Mouse (Mus musculus): ENCODE measurements at regions not wholly inside any gene's neighbourhood (a gene's known extent, or its start where the extent isn't known, plus 50 kb on each side); places are given as distances from the start of the nearest gene placed in this dataset.

DNA sequence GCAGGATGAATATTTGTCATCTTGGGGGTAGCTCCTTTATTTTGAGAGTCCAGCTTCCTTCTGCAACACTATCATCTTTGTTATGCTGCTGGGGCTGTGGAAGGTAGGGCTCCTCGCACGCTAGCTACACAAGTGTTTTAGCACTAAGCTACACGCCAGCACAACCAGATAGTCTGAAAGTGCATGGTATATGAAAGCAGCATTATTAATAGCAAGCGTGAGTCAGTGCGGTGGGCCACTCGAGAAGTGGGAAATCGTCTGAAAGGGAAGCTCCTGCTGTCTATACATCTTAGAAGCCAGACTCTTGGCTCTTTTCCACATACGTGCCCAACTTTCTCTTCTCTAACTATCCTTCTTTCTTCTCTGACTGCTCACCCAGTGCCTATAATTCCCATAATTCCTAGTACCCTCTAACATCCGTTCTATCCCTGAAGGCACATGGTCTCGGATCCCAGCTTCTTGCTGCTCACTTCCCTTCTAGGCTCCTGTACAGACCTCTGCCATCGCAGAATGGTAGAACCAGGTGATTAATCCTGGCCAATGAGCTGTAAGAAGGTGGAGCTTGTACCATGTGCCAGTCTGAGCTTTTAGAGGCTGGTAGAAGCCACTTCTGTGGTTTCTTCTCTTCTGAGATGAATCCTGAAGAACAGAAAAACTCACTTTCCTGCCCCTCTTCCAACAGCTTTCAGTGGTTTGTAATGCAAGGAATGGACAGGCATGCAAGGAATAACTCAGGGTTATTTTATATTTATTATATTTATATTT is 55.5 kb downstream of the E030025P04Rik start:
- DNase-seq (ENCODE audit: low read depth), result no peak

DNA sequence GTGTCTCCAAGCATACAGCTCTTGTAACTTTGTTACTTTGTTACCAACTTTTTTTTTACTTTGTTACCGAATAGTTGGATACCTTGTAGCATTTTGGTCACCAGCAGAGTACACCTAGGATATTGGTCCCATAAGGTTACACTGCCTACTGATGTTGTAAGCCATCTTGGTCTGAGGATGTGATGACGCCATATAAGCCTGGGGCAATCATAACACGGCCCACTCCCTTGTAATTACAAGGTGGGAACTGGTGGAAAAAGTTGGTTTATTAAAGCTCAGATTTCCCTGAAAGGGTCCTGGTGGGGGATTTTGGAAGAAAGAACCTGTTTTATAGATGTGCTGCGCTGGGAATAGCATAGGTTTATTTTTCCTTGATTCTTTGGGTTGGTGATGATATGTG is 62.2 kb downstream of the E030025P04Rik start:
- no peak for DNase-seq (ENCODE audit: low read depth)

DNA sequence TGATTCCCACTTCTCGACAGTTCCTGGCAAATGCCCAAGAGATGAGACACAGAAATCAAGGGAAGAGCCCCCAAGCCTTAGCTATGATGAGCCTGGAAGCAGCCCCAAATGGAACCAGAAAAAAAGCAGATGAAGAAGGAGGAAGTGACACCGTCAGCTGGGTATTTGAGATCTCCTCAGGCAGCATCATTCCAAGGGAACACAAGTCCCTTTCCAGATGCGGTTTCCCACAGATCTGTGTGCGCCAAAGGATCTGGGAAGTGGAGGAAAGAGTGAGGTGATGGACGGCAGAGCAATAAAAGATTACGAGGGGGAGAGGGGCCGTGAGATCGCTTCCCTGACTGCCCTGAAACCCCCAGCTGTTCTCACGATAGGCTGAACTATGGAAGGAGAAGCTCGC is 62.7 kb downstream of the E030025P04Rik start:
- no peak for DNase-seq (ENCODE audit: low read depth)

DNA sequence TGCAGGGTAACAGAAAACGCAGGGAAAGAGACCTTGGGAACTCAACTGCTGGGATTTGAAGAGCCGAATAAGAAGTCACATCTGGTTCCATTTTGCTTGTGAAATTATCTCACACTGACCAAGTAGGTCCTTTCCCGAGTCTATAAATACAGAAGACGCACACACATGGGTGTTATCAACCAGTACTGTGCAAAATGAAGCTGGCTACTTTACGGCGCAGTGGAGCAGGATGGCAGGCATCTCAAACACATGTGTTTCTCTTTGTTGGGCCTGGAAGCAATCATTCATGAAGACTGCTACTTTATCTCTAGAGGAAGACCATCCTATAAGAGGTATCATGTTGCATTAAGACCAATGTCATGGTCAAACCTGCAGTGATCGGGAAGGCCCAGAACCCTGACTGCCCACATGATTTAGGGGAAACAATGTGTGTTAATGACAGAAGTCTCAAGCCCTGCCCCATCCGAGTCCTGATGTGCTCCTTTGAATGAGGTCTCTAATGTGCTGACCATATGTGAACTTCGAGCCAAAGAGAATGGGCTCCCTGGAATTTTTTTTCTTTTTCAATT is 63.2 kb downstream of the E030025P04Rik start:
- DNase-seq (ENCODE audit: low read depth), result no peak

GRCm38 (mm10) chr11:109079466-109079865 is 64.7 kb downstream of the E030025P04Rik start:
- DNase-seq (ENCODE audit: low read depth), result no peak

DNA sequence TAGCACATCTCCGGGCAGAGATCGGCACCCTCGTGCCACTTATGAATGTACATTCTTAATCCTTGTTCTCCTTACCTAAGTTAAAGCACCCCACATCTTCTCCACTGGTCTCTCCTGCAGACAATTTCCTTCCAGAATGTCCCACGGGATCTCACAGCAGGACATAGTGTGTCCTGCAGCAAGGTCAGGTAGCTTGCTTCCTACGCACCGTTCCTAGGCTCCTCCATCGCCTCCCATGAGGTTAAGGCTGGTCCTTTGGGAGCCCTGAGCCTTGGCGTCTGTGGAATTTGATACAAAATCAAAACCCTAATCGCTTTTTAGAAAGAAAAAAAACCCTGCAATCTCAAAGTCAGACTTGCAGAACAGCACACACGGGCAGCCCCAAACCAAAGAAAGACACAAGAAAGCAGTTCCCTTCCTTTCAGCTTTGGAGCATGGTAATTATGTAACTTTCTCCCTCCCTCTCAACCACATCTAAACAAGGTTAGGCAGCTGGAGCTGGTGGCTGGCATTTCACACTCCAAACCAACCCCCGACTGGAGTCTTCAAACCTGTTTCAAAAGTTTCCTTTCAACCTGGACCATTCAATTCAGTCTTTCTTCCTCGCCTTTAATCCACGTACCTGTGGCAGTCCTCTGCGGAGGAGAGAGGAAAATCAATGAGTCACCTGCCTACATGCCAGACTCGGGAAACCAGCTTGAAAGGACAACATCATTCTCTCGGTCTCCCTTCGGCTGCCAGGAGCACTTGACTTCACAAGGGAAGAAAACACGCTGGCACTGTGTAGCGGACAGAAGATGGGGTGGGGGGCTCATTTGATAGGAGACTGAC is 67.4 kb downstream of the E030025P04Rik start:
- DNase-seq (ENCODE audit: low read depth), result no peak

GRCm38 (mm10) chr11:109071340-109071739 is 72.8 kb downstream of the E030025P04Rik start:
- DNase-seq (ENCODE audit: low read depth), result no peak

- DNase-seq (ENCODE audit: low read depth), result no peak
These were observed 73.8 kb downstream of the E030025P04Rik start for GRCm38 (mm10) chr11:109070412-109070811.

DNA sequence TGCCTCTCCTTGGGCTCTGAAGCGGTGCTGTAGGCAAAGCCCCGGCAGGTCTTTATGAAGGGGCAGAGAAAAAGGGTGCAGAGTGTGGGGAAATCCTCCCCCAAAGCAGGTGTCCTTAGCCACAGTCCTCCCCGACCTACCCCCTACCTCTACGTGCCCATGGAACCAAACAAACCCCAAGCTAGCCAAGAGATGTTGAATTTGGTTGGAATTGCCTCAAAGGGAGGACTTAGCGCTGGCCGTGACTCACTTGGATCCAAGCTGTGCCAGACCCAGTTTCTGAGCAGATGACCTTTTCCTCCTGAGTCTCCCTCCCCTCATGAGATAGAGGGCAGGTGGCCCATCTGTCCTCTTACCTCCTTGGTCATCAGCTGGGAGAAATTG is 74.9 kb downstream of the E030025P04Rik start:
- no peak for DNase-seq (ENCODE audit: low read depth)

GRCm38 (mm10) chr11:109068371-109069325 is 75.5 kb downstream of the E030025P04Rik start:
- DNase-seq (ENCODE audit: low read depth), result no peak

GRCm38 (mm10) chr11:109067733-109068132 is 76.4 kb downstream of the E030025P04Rik start:
- DNase-seq (ENCODE audit: low read depth), result no peak

DNA sequence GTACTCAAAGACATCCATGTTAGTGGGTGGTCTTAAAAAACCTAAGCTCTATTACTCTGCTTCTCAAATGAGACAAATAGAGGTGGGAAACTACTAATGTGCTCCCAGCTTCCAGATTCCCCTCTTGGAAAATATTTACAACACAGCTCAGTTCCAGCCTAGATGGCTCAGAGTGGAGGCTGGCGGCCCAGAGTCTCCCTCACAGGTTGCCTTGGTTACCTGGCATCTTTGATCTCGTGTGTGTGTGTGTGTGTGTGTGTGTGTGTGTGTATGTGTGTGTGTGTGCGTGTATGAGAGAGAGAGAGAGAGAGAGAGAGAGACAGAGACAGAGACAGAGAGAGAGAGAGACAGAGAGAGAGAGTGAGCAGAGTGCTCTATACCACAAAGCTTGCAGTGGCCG is 82.2 kb downstream of the E030025P04Rik start:
- DNase-seq (ENCODE audit: low read depth), result no peak

GRCm38 (mm10) chr11:109060527-109060908 is 83.7 kb downstream of the E030025P04Rik start:
- no peak for DNase-seq (ENCODE audit: low read depth)

DNA sequence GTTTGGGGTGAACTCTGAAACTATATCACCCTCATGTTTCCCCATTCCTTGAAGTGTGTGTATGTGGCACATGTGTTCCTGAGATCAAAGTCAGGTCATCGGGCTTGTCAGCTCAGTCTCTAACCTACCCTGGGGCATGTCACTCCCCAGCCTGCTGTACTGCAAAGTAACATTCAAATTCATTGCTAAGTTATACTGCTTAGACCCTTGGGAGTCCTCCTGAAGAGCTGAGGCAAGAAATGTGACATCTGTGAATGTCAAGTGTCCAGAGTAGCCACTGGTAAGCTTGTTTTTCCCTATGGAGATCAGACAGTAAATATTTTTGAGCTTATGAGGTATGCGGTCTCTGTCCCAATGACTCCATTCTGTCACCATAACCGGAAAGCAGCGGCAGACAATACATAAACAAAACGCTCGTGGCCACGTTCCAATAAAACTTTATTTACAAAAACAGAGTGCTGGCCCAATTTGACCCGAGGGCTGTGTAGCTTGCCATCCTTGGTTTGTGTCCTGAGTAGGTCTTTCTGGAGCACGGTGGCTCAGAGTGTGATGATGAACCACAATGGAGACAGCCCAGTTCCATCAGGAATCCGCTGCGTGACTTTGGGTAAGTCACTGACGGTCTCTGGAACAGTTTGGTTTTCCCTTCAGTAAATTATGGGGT is 84.2 kb downstream of the E030025P04Rik start:
- DNase-seq (ENCODE audit: low read depth), result no peak

- no peak for DNase-seq (ENCODE audit: low read depth)
These were observed 86.1 kb downstream of the E030025P04Rik start for GRCm38 (mm10) chr11:109058021-109058420.

DNA sequence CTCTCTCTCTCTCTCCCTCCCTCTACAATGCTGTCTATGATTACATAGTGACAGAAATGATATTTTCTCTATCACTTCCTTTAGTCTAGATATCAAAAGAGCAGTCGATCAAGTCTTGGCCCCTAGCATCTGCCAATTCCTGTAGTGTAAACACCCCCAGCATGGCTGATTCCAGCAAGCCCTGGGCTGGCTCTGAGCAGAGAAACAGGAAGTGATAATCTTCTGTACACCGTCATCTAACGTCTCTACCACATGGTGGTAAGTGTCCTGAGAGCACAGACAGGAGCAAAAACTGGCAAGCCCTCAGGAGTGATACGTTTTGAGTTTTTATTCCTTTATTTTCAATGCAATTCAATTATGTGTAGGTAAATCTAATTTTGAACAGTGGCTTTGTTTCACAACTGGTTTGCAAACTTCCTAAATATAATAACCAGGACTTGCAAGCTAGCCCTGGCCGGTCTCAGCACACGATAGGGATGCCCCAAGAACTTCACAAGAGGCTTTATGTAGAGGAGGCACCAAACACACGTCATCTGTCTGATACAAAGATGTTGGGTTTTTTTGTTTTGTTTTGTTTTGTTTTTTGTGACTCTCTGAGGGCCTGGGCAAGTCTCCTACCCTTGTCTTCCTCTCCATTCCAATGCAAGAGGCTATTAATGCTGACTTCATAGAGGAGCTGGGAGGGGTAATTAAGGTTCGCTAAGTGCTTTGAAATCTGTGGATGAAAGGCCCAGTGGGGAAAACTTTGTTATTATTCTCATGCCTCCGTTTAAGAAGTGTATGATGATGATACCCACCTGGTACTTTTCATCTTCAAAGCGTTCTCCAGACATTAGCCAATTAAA is 95.7 kb downstream of the E030025P04Rik start:
- DNase-seq (ENCODE audit: low read depth), result no peak

GRCm38 (mm10) chr11:109047483-109048110 is 96.6 kb downstream of the E030025P04Rik start:
- no peak for DNase-seq (ENCODE audit: low read depth)

- DNase-seq (ENCODE audit: low read depth), result no peak
These were observed 97.7 kb downstream of the E030025P04Rik start for GRCm38 (mm10) chr11:109046446-109046845.

DNA sequence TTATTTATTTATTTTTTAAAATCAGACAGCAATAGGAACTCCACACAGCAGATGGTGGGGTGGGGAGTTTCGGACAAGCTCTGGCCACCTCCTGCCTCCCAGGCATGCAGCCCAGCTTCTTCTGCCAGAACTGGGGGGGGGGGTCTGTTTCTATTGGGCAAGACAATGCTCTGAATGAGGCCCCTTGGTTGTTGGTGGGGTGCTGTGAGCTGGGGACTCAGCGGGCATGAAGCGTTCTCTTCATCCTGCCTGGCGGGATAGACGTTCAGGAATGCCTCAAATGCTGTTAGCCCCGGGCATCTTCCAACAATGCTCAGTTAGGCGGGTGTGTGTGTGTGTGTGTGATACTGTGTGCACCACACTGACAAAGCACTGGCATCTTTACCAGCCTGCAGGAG is 103.7 kb downstream of the E030025P04Rik start:
- no peak for DNase-seq (ENCODE audit: low read depth)
